Mouse (Mus musculus) limb, embryonic 15.5 days (tissue): ENCODE data around the gene Ewsr1. TPM values are rescaled to one million over a fixed set of nuclear protein-coding genes. Genes with fewer than 3 reads are reported as not detected.

Source experiments
- ATAC-seq: fragments of 200-750 bp; cut with Nextera tagmentation; 2 replicates; pipeline ENCODE4 v1.8.0; 2017; ENCODE audit warnings: low read depth, moderate TSS enrichment; ENCODE audit not compliant: insufficient number of reproducible peaks, low FRiP score, low TSS enrichment
- H3K27ac ChIP-seq: fragments of 300-500 bp; sonication (generic); 2 replicates; pipeline ENCODE4 v1.5.1; 2015; ENCODE audit warnings: moderate library complexity, mild to moderate bottlenecking, inconsistent platforms
- H3K27me3 ChIP-seq: fragments of 300-500 bp; sonication (generic); 2 replicates; pipeline ENCODE4 v1.6.1; 2015; ENCODE audit warnings: inconsistent platforms
- H3K36me3 ChIP-seq: fragments of 300-500 bp; sonication (generic); 2 replicates; pipeline ENCODE4 v1.6.1; 2015; ENCODE audit warnings: inconsistent platforms
- H3K4me1 ChIP-seq: fragments of 300-500 bp; sonication (generic); 2 replicates; pipeline ENCODE4 v1.6.1; 2015; ENCODE audit warnings: inconsistent platforms
- H3K4me2 ChIP-seq: fragments of 300-500 bp; sonication (generic); 2 replicates; pipeline ENCODE4 v1.6.1; 2015; ENCODE audit warnings: mild to moderate bottlenecking, inconsistent platforms
- H3K4me3 ChIP-seq: fragments of 300-500 bp; sonication (generic); 2 replicates; pipeline ENCODE4 v1.5.1; 2015; ENCODE audit warnings: mild to moderate bottlenecking, inconsistent platforms
- H3K9ac ChIP-seq: fragments of 300-500 bp; sonication (generic); 2 replicates; pipeline ENCODE4 v1.6.1; 2015; ENCODE audit warnings: inconsistent platforms
- H3K9me3 ChIP-seq: fragments of 300-500 bp; sonication (generic); 2 replicates; pipeline ENCODE4 v1.6.1; 2016; ENCODE audit warnings: inconsistent platforms
- WGBS: fragments of 180-500 bp; shearing (Covaris S2); methylation state at CpG from one replicate; pipeline ENCODE4 v1.1.7; 2015; 5-methylcytosine and 5-hydroxymethylcytosine counted together
- polyA plus RNA-seq: library from polyadenylated mRNA; unstranded; fragments of >200 nt; fragmentation: Nextera tagmentation; extraction: Ambion mirVana; gene quantifications from 2 replicates; pipeline ENCODE4 v1.2.1, GENCODE M21; 2015

Ewsr1 gene
- polyA plus RNA-seq, result 655 and 680 TPM in 2 replicates

- peak within 1 kb of the TSS; percentile 98 for H3K4me3 ChIP-seq
- peak within 1 kb of the TSS; percentile 99 for H3K9ac ChIP-seq
- H3K4me1 ChIP-seq, result peaks cover 31% of the 10 kb centered on the region
- peak within 1 kb of the TSS; percentile 83 for H3K4me2 ChIP-seq
- H3K36me3 ChIP-seq, result peaks cover 10% of the 10 kb centered on the region
- no peaks in the 10 kb centered on the region for H3K27me3 ChIP-seq
- peak; percentile 86 for ATAC-seq
- no peaks in the 10 kb centered on the region for H3K9me3 ChIP-seq
- WGBS, result under 1% methylated on average over 88 of the region's 92 CpGs
- peak within 1 kb of the TSS; percentile 99 for H3K27ac ChIP-seq
Measured at GRCm38 (mm10) chr11:5098736-5099542, at the start of gene Ewsr1, which contains the start of gene Rhbdd3. Gene Ewsr1, minus strand, starts transcription at chr11:5099266. Gene Rhbdd3, plus strand, starts transcription at chr11:5098926.

DNA sequence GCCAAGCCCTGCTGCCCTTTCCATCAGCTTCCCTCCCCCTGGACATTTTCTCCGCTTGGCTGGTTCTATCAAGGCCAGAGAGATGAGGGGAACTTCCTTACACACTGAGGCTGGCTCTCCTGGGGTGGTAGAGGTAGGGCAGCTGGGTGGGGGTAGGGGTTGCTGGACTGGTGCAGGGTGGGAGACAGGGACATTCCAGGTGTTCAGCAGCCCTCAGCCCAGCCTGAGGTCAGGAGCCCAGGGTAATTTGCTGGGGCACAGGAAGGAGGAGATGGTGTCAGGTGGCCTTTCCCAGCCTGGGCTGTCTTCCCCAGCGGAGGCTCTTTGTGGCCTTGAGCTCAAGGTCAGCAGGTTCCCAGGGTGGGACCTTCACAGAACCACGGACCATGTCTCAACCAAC is 46.5 kb upstream of the Ewsr1 start:
- Histone ChIP-seq H3K9me3 (no peaks in the 10 kb centered on the region), H3K27ac (no peak overlapping the region), H3K4me2 (no peak overlapping the region), H3K36me3 (no peaks in the 10 kb centered on the region), H3K9ac (no peak overlapping the region), H3K27me3 (0 out of 2 replicates have a peak, but pooled peaks cover 2% of the 10 kb centered on the region), H3K4me3 (no peak overlapping the region), H3K4me1 (peaks cover 27% of the 10 kb centered on the region)
- 83% methylated on average over 3 of the region's 3 CpGs for WGBS
- no peak for ATAC-seq

- no peak overlapping the region for H3K4me3 ChIP-seq
- H3K9ac ChIP-seq, result no peak overlapping the region
- no peak for ATAC-seq
- H3K9me3 ChIP-seq, result no peaks in the 10 kb centered on the region
- H3K27me3 ChIP-seq, result no peaks in the 10 kb centered on the region
- no peak overlapping the region for H3K4me2 ChIP-seq
- no peaks in the 10 kb centered on the region for H3K36me3 ChIP-seq
- H3K27ac ChIP-seq, result no peak overlapping the region
- 65% methylated on average over 2 of the region's 2 CpGs for WGBS
- peaks cover 21% of the 10 kb centered on the region for H3K4me1 ChIP-seq
Measured at GRCm38 (mm10) chr11:5141965-5142364, 42.9 kb upstream of the Ewsr1 start.

GRCm38 (mm10) chr11:5141252-5141651 is 42.2 kb upstream of the Ewsr1 start:
- no peaks in the 10 kb centered on the region for H3K27me3 ChIP-seq
- no peaks in the 10 kb centered on the region for H3K9me3 ChIP-seq
- H3K4me3 ChIP-seq, result no peak overlapping the region
- ATAC-seq, result no peak
- 76% methylated on average over 5 of the region's 5 CpGs for WGBS
- no peaks in the 10 kb centered on the region for H3K36me3 ChIP-seq
- no peak overlapping the region for H3K9ac ChIP-seq
- no peak overlapping the region for H3K27ac ChIP-seq
- peaks cover 24% of the 10 kb centered on the region for H3K4me1 ChIP-seq
- no peak overlapping the region for H3K4me2 ChIP-seq

DNA sequence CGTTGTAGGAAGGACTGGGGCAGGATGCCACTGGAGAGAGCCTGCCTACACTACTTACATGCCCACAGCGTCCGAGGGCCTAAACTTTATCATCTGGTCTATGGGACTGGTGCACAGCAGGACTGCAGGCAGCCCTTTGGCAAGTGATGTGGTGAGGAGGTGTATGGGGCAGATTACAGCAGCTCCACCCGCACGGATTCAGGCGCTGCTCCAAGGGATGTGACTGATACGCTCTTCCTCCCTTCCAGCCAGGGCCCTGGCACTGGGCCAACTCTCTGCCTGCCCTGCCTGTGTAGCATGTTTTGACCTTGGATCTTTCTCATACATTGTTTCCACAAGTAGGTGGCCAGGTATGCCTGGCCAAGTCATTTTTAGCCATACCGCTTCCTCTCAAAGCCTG is 41.6 kb upstream of the Ewsr1 start:
- H3K4me2 ChIP-seq, result no peak overlapping the region
- H3K9ac ChIP-seq, result no peak overlapping the region
- no peaks in the 10 kb centered on the region for H3K9me3 ChIP-seq
- H3K4me3 ChIP-seq, result no peak overlapping the region
- no peak for ATAC-seq
- H3K27me3 ChIP-seq, result no peaks in the 10 kb centered on the region
- H3K36me3 ChIP-seq, result no peaks in the 10 kb centered on the region
- H3K4me1 ChIP-seq, result peaks cover 29% of the 10 kb centered on the region
- whole genome bisulfite sequencing, result 40% methylated on average over 8 of the region's 8 CpGs
- no peak overlapping the region for H3K27ac ChIP-seq

DNA sequence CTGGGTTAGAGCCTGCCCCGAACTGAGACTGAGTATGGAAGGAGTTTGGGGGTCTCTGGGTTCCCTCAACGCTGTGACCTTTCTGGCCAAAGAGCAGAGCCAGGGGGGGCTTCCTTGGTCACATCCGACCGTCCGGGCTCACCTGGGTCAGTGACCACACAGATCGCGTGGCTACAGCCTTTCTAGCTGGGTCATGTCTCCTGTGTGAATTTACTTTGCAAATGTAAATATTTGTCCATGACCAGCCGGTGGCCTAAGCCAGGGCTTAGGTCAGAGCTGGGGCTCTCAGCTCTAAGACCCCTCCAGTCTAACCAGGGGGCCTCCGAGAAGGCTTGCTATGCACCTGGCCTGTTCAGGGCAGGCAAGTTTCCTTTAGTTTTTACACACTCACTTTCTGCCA is 40.3 kb upstream of the Ewsr1 start:
- 85% methylated on average over 9 of the region's 9 CpGs for WGBS
- no peak overlapping the region for H3K4me2 ChIP-seq
- no peak for ATAC-seq
- no peak overlapping the region for H3K27ac ChIP-seq
- H3K9me3 ChIP-seq, result no peaks in the 10 kb centered on the region
- H3K27me3 ChIP-seq, result no peaks in the 10 kb centered on the region
- no peak overlapping the region for H3K9ac ChIP-seq
- H3K4me1 ChIP-seq, result peaks cover 32% of the 10 kb centered on the region
- H3K4me3 ChIP-seq, result no peak overlapping the region
- H3K36me3 ChIP-seq, result no peaks in the 10 kb centered on the region

GRCm38 (mm10) chr11:5138642-5139041 is 39.6 kb upstream of the Ewsr1 start:
- Histone ChIP-seq H3K9ac (no peak overlapping the region), H3K4me3 (no peak overlapping the region), H3K27me3 (no peaks in the 10 kb centered on the region), H3K4me2 (no peak overlapping the region), H3K9me3 (no peaks in the 10 kb centered on the region), H3K36me3 (no peaks in the 10 kb centered on the region), H3K4me1 (peaks cover 32% of the 10 kb centered on the region), H3K27ac (no peak overlapping the region)
- ATAC-seq, result no peak
- 76% methylated on average over 2 of the region's 2 CpGs for whole genome bisulfite sequencing

DNA sequence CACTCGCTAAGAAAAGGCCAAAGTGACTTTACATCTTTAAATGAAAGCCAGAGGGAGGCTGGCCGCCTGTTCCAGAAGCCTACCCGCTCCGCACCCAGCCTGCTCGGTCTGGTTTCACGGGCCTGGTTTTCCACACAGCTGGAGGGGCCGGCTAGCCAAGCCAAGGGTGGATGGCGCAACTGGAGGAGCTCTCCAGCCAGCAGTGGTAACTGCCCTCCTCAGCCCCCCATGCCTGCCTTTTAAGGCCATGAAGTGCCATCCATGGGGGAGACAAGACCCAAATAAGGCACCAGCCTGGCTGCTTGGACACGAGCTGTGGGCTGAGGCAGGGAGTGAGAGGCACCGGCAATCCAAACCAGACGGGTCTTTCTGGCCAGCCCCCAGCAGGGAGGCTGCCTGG is 36.8 kb upstream of the Ewsr1 start:
- Histone ChIP-seq H3K4me2 (no peak overlapping the region), H3K36me3 (no peaks in the 10 kb centered on the region), H3K4me3 (no peak overlapping the region), H3K9me3 (no peaks in the 10 kb centered on the region), H3K9ac (no peak overlapping the region), H3K27me3 (no peaks in the 10 kb centered on the region), H3K27ac (peak overlapping the region; percentile 38), H3K4me1 (peaks cover 26% of the 10 kb centered on the region)
- 45% methylated on average over 11 of the region's 11 CpGs for WGBS
- ATAC-seq, result no peak

GRCm38 (mm10) chr11:5132751-5133150 is 33.7 kb upstream of the Ewsr1 start:
- Histone ChIP-seq H3K9me3 (no peaks in the 10 kb centered on the region), H3K27ac (no peak overlapping the region), H3K4me2 (no peak overlapping the region), H3K36me3 (no peaks in the 10 kb centered on the region), H3K9ac (no peak overlapping the region), H3K4me1 (peaks cover 21% of the 10 kb centered on the region), H3K27me3 (no peaks in the 10 kb centered on the region), H3K4me3 (no peak overlapping the region)
- 45% methylated on average over 4 of the region's 4 CpGs for WGBS
- ATAC-seq, result no peak

GRCm38 (mm10) chr11:5130111-5130665 is 31.1 kb upstream of the Ewsr1 start:
- Histone ChIP-seq H3K4me2 (no peak overlapping the region), H3K27ac (no peak overlapping the region), H3K9ac (no peak overlapping the region), H3K27me3 (no peaks in the 10 kb centered on the region), H3K4me3 (no peak overlapping the region), H3K36me3 (no peaks in the 10 kb centered on the region), H3K4me1 (peaks cover 10% of the 10 kb centered on the region), H3K9me3 (no peaks in the 10 kb centered on the region)
- WGBS, result 65% methylated on average over 4 of the region's 4 CpGs
- ATAC-seq, result no peak

- H3K4me2 ChIP-seq, result no peak overlapping the region
- 39% methylated on average over 5 of the region's 5 CpGs for WGBS
- no peak overlapping the region for H3K4me3 ChIP-seq
- H3K9me3 ChIP-seq, result no peaks in the 10 kb centered on the region
- H3K27ac ChIP-seq, result no peak overlapping the region
- H3K9ac ChIP-seq, result no peak overlapping the region
- no peaks in the 10 kb centered on the region for H3K27me3 ChIP-seq
- no peaks in the 10 kb centered on the region for H3K36me3 ChIP-seq
- no peak for ATAC-seq
- H3K4me1 ChIP-seq, result peaks cover 9% of the 10 kb centered on the region
Measured at GRCm38 (mm10) chr11:5129035-5129480, 30.0 kb upstream of the Ewsr1 start.

DNA sequence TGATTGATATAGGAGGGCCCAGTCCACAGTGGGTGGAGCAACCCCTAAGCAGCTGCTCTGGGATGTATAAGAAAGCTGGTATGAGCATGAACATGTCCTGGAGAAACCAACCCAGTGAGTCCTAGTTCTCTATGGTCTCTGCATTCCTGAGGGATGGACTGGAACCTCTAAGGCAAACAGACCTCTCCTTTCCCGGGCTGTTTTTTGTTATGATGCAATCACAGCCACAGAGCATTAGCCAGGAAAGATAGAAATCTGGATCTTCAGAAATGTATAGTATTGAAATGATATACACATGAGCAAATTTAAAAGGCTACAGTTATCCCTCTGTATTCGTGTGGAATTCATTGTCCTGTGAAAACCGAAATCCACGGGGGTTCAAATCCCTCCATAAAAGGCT is 26.6 kb upstream of the Ewsr1 start:
- ATAC-seq, result no peak
- Histone ChIP-seq H3K4me1 (peaks cover 9% of the 10 kb centered on the region), H3K9ac (no peak overlapping the region), H3K4me2 (no peak overlapping the region), H3K4me3 (no peak overlapping the region), H3K27me3 (no peaks in the 10 kb centered on the region), H3K27ac (no peak overlapping the region), H3K9me3 (no peaks in the 10 kb centered on the region), H3K36me3 (no peaks in the 10 kb centered on the region)
- 66% methylated on average over 4 of the region's 4 CpGs for WGBS
